Mouse (Mus musculus) NIH3T3 (cell line): Measurements from ENCODE around the gene Plaur.
"Not testable (repeated sequence)": the region's sequence is repeated elsewhere in the genome, so short reads cannot be mapped to it uniquely, and the experiment has no call there.

Experiments
- DNase-seq: peaks from one replicate; pipeline ENCODE4 v3.0.0-alpha.2; 2012; ENCODE audit warnings: low read depth

Gene Plaur

DNA sequence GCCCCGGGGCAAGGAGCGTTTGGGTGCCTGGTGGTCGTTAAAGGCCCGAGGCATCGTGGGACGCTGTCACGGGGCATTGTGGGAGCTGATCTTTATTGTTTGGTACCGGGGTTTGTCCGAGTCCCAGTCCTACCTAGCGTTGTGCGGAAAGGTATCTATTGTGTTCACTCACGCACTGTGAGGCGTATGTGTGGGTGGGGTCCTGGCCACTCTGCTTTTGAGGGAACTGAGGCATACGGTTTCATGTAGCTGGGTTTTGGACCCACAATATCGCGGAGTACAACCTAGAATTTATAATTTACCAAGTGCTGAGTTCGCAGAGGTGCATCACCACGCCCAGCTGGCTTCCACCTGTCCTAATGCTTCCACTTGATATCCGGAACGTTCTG, 45.4 kb downstream of the Plaur start:
- DNase-seq = no peak

DNA sequence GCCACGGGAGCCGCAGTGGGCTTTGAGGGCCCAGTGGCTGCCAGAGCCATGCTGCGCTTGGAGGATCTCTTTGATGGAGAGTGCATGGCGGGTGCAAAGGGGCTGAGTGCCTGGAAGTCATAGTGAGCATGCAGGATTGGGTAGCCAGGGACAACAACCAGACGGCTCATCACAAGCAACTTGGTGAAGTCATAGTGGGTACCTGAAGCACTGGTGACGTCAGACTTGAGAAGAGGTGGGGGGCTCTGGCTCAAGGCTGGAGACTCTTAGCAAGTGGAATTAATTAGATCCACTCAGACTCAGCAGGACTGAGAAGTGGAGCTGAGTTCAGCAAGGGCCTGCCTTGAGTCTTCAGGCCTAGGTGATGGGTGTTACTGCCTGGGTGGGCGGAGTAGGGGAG, 50.1 kb downstream of the Plaur start, which contains the start of gene AC161166.1:
AC161166.1 (minus strand) TSS at position 101 of the 400 bp plus-strand sequence.
- no peak for DNase-seq

DNA sequence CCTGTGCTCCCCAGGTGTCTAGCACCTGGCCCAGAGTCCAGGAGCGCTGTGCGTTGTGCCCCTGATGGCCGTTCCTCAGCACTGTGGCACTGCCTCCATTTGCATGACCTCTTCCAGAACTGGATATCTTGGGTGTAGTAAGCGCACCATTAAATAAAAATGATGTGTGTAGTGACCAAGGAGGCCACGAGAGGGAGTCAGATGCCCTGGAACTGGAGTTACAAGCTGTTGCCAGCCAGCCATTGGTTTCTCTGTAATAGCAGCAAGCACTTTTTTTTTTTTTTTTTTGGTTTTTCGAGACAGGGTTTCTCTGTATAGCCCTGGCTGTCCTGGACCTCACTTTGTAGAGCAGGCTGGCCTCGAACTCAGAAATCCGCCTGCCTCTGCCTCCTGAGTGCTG, 54.0 kb downstream of the Plaur start:
- DNase-seq = not testable (repeated sequence)

DNA sequence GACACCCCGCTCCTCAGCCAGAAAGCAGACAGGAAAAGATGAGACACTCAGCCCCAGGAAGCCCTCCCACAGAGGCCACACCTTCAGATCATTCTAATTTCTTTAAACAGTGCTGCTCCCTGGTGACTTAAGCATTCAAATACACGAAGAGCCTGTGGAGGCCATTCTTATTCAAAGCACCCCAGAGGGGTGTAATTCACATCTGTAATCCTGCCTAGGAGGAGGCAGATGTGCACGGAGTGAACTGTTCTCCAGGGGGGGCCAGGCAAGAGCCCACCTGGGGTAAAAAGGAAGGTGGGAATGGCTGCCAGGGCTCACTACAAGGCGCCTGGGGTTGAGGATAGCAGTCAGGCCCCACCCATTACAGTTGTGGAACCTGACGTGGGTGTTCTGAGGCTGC, 54.8 kb downstream of the Plaur start:
- DNase-seq = no peak

GRCm38 (mm10) chr7:24517654-24518053, 55.4 kb downstream of the Plaur start:
- DNase-seq = no peak

GRCm38 (mm10) chr7:24519130-24519529, 56.8 kb downstream of the Plaur start:
- DNase-seq = no peak

DNA sequence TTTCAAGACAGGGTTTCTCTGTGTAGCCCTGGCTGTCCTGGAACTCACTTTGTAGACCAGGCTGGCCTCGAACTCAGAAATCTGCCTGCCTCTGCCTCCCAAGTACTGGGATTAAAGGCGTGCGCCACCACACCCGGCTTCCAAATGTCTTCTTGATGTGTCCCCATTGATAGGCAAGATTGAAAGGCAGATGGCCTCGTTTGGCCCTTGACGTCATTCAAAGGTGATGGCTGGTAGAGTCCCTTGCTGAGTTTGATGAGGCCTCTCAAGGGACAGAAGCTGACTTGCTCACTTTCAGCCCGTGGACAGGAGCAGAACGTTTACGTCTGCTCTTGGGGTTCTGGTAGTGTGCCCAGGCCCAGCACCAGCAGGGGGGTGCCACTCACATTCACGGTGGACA, 57.8 kb downstream of the Plaur start:
- DNase-seq = not testable (repeated sequence)

DNA sequence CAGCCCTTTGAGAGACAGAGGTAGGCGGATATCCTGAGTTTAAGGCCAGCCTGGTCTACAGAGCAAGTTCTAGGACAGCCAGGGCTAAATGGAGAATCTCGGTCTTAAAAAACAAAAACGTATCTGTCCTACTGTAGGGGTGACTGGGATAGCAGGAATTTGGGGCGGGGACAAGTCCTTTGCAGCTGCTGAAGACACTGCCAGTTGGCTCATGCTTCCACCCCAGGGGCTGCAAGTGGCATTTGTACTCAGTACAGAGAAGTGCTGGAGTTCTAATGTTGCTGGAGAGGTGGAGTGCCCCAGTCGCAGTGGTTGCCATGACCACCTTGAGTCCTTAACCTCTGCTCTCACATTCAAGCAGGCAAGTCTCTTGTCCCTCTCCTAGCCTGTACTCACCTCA, 60.5 kb downstream of the Plaur start:
- peak; percentile 39 for DNase-seq

DNA sequence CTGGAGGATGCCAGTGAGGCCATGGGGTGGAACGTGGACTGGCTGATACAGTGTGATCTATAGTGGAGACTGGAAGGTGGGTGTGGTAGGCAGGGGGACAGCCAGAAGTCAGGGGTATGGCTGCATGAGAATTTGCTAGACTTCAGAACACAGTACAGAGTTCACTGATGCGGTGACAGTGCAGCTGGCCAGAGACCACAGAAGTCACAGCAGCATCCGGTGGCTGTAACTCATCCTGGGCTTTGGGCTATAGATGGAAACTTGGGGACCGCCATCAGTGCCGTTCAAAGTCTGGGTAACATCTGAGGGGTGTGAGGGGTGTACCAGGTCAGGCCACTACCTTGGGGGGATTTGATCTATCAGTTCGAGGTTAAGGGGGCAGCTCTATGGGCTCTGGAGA, 61.4 kb downstream of the Plaur start:
- DNase-seq = no peak

DNA sequence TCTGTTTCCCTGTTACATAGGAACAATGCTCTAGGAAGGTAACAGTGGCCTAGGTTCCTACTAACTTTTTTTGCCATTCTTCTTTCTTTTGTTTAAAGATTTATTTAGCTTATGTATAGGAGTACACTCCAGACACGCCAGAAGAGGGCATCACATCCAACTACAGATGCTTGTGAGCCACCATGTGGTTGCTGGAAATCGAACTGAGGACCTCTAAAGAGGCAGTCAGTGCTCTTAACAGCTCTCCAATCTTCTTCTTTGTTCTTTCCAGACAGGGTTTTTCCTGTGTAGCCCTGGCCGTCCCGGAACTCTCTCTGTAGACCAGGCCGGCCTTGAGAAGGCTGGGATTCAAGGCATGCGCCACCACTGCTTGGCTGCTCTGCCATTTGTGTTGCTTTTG, 62.7 kb downstream of the Plaur start:
- no peak for DNase-seq
